Mouse (Mus musculus) liver, embryonic 14.5 days (tissue): Measurements from ENCODE around the gene C2cd3.

ENCODE experiments used
- CTCF ChIP-seq: IDR thresholded peaks from 2 replicates; pipeline ENCODE4 v1.5.1; 2016; ENCODE audit warnings: antibody characterized with exemption, low read depth, control low read depth
- EP300 ChIP-seq: IDR thresholded peaks from 2 replicates; pipeline ENCODE4 v1.6.1; 2016; ENCODE audit warnings: antibody characterized with exemption, low read depth

DNA sequence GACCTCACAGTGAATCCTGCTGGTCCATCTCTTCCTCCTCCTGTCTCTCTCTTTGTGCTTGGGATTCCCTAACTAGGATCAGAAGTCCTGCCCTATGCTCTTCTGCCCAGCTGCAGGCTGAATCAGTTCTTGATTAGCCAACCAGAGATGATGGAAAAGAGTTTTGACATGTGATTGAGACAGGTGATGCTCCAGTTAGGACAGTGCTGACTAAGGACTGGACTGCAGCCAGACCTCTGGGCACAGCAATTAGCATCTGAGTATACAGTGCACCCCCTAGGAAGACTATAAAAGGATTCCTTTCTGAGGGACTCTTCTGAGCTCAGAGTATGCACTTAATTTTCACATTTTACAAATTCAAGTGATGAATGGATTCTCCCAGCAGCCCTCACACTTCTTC, 9.1 kb downstream of the C2cd3 start:
- TF ChIP-seq CTCF, result no peak
- TF ChIP-seq EP300, result no peak
